Mouse (Mus musculus) neural tube, embryonic 14.5 days (tissue): ENCODE results near the gene Zc3hav1l. TPM values are rescaled to one million over a fixed set of nuclear protein-coding genes. Genes with fewer than 3 reads are reported as not detected.

Source experiments
- ATAC-seq: fragments of 200-750 bp; cut with Nextera tagmentation; 2 replicates; pipeline ENCODE4 v1.8.0; 2017; ENCODE audit warnings: low read depth, mild to moderate bottlenecking, moderate TSS enrichment, moderate library complexity
- H3K27ac ChIP-seq: fragments of 300-500 bp; sonication (generic); 2 replicates; pipeline ENCODE4 v1.5.1; 2014; ENCODE audit warnings: low read depth, mild to moderate bottlenecking, control low read depth, low read length, moderate library complexity, mixed read lengths
- H3K27me3 ChIP-seq: fragments of 300-500 bp; sonication (generic); 2 replicates; pipeline ENCODE4 v1.6.1; 2014; ENCODE audit warnings: low read length; ENCODE audit not compliant: control insufficient read depth, insufficient read depth
- H3K36me3 ChIP-seq: fragments of 300-500 bp; sonication (generic); 2 replicates; pipeline ENCODE4 v1.6.1; 2014; ENCODE audit warnings: low read length, mixed read lengths; ENCODE audit not compliant: control insufficient read depth, insufficient read depth
- H3K4me1 ChIP-seq: fragments of 300-500 bp; sonication (generic); 2 replicates; pipeline ENCODE4 v1.6.1; 2014; ENCODE audit warnings: low read length; ENCODE audit not compliant: control insufficient read depth, insufficient read depth
- H3K4me2 ChIP-seq: fragments of 300-500 bp; sonication (generic); 2 replicates; pipeline ENCODE4 v1.6.1; 2014; ENCODE audit warnings: mild to moderate bottlenecking, low read depth, low read length, control low read depth
- H3K4me3 ChIP-seq: fragments of 300-500 bp; sonication (generic); 2 replicates; pipeline ENCODE4 v1.5.1; 2014; ENCODE audit warnings: low read depth, low read length, control low read depth, mixed read lengths
- H3K9ac ChIP-seq: fragments of 300-500 bp; sonication (generic); replicated peaks from 2 replicates; pipeline ENCODE4 v1.6.1; 2014; ENCODE audit warnings: low read depth, mild to moderate bottlenecking, control low read depth, low read length, mixed read lengths
- H3K9me3 ChIP-seq: fragments of 300-500 bp; sonication (generic); 2 replicates; pipeline ENCODE4 v1.6.1; 2016; ENCODE audit warnings: low read length; ENCODE audit not compliant: control insufficient read depth
- WGBS: fragments of 180-500 bp; shearing (Covaris S2); extraction: QIAGEN DNeasy Blood & Tissue Kit; methylation state at CpG from one replicate; pipeline ENCODE4 v1.1.7; 2014; 5-methylcytosine and 5-hydroxymethylcytosine counted together
- polyA plus RNA-seq: library from polyadenylated mRNA; unstranded; fragments of >200 nt; fragmentation: Nextera tagmentation; extraction: Ambion mirVana; gene quantifications from 2 replicates; pipeline ENCODE4 v1.2.1, GENCODE M21; 2014

Gene Zc3hav1l
- polyA plus RNA-seq, 1 experiment from 2014 or later = 7.6 TPM

DNA sequence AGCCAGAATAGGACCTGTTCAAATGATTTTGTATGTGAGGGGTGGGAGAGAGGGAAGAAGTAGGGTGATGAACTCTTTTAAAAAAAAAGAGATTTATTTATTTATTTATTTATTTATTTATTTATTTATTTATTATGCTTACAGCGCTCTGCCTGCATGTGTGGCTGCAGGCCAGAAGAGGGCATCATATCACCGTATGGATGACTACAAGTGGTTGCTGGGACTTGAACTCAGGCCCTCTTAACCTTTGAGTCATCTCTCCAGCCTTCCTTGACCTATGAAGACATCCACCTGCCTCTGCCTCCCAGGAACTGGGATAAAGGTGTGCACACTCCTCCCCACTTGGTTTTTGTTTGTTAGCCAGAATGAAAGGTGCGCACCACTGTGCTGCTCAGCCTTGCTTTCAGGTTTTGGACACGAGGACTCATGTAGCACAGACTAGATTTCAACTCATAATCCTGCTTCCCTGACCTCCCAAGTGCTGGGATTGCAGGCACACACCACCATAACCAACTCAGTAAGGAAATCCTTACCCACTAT lies 38.2 kb upstream of the Zc3hav1l start:
- Histone ChIP-seq H3K27me3 (no peaks in the 10 kb centered on the region), H3K36me3 (no peaks in the 10 kb centered on the region), H3K4me3 (no peak overlapping the region), H3K4me2 (no peak overlapping the region), H3K9ac (no peak overlapping the region), H3K4me1 (no peaks in the 10 kb centered on the region), H3K9me3 (no peaks in the 10 kb centered on the region), H3K27ac (no peak overlapping the region)
- ATAC-seq = no peak
- 90% methylated on average over 4 of the region's 4 CpGs for WGBS

DNA sequence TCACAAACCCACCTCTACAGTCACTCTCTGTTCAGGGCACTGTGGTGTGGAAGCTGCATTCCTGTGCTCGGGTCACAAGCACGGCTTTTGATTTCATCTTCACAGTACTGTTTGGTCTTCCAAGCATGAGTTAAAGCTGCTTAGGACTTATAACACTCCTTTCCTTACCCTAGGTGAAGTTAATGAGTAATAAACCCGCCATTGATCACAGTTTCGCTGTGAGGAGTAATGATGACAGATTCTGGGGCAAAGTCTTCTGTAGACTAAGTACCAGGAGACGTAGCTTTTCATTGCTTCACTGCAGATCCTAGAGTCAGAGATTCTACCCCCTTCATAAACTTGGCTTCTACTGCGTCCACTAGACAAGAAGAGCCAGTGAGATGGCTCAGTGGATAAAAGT lies 36.2 kb upstream of the Zc3hav1l start:
- 81% methylated on average over 6 of the region's 6 CpGs for WGBS

DNA sequence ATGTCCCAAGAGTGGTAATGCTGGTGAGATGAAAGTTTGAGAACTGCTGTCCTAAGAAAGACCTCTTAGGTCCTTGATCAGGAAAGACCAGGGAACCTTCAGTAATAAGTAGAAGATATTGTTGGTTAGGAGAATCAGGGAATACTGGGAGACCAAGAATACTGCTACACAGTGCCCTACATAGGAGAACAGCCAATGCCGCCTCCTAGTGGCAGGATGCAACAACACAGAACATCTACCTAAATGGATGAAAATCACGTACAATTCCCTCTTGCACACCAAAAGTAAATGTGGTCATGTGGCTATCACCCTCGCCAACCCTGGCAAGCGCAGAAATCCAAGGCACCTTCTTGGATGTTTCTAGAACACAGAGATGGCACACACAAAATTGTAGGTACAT lies 27.5 kb upstream of the Zc3hav1l start:
- Histone ChIP-seq H3K27ac (no peak overlapping the region), H3K4me3 (no peak overlapping the region), H3K36me3 (no peaks in the 10 kb centered on the region), H3K9ac (no peak overlapping the region), H3K4me1 (no peaks in the 10 kb centered on the region), H3K27me3 (no peaks in the 10 kb centered on the region), H3K9me3 (no peaks in the 10 kb centered on the region), H3K4me2 (no peak overlapping the region)
- peak; percentile 84; the same call in 1 of the 2 replicates for ATAC-seq
- 17% methylated on average over 4 of the region's 4 CpGs for WGBS

More for the DNA sequence above, 36.2 kb upstream of the Zc3hav1l start:
- H3K4me3 ChIP-seq = no peak overlapping the region
- H3K27me3 ChIP-seq = no peaks in the 10 kb centered on the region
- no peaks in the 10 kb centered on the region for H3K9me3 ChIP-seq
- no peak overlapping the region for H3K27ac ChIP-seq
- no peak overlapping the region for H3K4me2 ChIP-seq
- no peaks in the 10 kb centered on the region for H3K4me1 ChIP-seq
- H3K9ac ChIP-seq = no peak overlapping the region
- ATAC-seq = no peak
- H3K36me3 ChIP-seq = no peaks in the 10 kb centered on the region

DNA sequence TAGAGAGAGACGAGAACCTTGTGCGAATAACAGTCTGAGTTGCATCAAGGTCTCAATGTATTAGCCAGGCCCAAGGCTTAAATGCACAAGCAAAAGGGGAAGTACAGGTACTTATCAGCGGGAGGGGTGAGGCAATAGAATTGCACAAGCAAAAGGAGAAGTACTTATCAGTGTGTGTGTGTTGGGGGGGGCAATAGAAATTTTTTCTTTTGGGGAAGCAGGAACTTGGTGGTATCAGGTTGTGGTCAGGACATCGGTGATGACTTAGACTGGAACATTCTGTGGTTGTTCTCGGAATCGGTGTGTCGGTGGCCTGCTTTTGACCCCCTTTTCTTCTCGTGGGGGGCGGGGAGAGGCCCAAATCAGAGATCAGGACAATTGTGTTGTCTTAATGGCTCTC lies 21.6 kb upstream of the Zc3hav1l start:
- WGBS = 92% methylated on average over 9 of the region's 9 CpGs

DNA sequence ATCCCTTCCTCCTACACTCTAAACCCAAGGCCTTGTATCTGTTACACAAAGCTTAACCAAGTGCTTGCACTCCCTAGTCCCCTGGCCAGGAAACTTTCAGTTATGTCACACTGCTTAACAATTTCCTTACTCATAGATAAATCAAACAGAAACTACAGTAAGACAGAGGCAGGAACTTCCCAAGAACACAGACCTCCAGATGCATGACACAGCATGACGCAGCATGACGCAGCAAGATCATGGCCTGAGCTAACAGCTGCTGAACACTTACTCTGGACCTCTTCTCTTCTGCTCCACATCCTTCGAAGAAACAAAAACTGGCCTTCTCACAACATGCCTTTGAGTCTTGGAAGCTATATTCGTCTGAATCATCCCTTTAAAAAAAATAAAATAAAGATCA lies 17.0 kb upstream of the Zc3hav1l start:
- no peak overlapping the region for H3K4me3 ChIP-seq
- H3K9ac ChIP-seq = no peak overlapping the region
- H3K36me3 ChIP-seq = no peaks in the 10 kb centered on the region
- no peak for ATAC-seq
- H3K9me3 ChIP-seq = no peaks in the 10 kb centered on the region
- no peaks in the 10 kb centered on the region for H3K4me1 ChIP-seq
- H3K27ac ChIP-seq = no peak overlapping the region
- 94% methylated on average over 4 of the region's 4 CpGs for WGBS
- no peak overlapping the region for H3K4me2 ChIP-seq
- no peaks in the 10 kb centered on the region for H3K27me3 ChIP-seq

More for the DNA sequence above, 21.6 kb upstream of the Zc3hav1l start:
- Histone ChIP-seq H3K4me2 (no peak overlapping the region), H3K9me3 (no peaks in the 10 kb centered on the region), H3K9ac (no peak overlapping the region), H3K27me3 (no peaks in the 10 kb centered on the region), H3K36me3 (no peaks in the 10 kb centered on the region), H3K27ac (no peak overlapping the region), H3K4me3 (no peak overlapping the region), H3K4me1 (no peaks in the 10 kb centered on the region)
- ATAC-seq = no peak

DNA sequence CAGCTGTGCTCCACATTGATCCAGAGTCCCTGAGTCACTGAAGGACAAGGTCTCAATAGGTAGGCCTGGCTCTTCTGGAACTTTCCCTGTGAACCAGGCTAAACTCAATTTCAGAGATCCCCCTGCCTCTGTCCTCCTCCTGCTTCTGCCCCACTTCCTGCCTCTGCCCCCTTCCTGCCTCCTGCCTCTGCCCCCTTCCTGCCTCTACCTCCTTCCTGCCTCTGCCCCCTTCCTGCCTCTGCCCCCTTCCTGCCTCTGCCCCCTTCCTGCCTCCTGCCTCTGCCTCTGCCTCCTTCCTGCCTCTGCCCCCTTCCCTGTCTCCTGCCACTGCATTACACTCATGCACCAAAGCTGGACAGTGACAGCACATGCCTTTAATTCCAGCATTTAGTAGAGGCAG lies 10.7 kb upstream of the Zc3hav1l start:
- Histone ChIP-seq H3K27me3 (no peaks in the 10 kb centered on the region), H3K4me2 (no peak overlapping the region), H3K36me3 (no peaks in the 10 kb centered on the region), H3K9ac (no peak overlapping the region), H3K9me3 (no peaks in the 10 kb centered on the region), H3K4me3 (no peak overlapping the region), H3K4me1 (no peaks in the 10 kb centered on the region), H3K27ac (no peak overlapping the region)
- no peak for ATAC-seq

DNA sequence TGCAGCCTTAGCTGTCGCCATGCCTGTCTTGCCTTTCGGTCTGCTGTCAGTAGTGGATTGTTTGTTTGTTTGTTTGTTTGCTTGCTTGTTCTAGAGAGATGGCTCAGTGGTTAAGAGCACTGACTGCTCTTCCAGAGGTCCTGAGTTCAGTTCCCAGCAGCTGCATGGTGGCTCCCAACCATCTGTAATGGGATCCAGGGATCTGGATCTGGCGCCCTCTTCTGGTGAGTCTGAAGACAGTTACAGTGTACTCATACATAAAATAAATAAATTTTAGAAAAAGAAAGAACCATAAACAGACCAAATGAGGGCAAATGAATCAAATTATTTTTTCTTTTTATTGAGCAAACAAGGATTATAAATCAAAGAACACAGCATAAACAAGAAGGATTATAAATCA lies 5.9 kb upstream of the Zc3hav1l start:
- Histone ChIP-seq H3K27ac (no peak overlapping the region), H3K27me3 (no peaks in the 10 kb centered on the region), H3K4me1 (no peaks in the 10 kb centered on the region), H3K4me3 (no peak overlapping the region), H3K9ac (no peak overlapping the region), H3K36me3 (no peaks in the 10 kb centered on the region), H3K4me2 (no peak overlapping the region), H3K9me3 (no peaks in the 10 kb centered on the region)
- no peak for ATAC-seq
- 80% methylated on average over 3 of the region's 3 CpGs for WGBS

DNA sequence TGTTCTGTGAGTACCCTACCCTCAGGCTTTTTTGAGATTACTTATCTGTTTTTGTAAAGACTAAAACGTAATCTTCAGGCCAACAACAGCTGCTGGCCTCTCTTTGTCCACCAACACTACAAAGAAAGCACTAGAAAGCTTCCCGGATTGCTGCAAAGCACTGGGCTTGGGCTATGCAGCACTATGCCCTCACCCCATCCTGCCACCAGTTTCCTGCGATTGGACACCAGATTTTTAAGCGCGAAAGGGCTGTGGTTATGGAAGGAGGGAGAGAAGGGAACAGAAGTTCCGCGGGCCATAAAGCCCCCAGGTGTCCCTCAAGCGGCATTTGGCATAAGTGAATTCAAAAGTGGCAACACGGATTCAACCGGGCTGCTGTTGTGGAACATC lies 818 bp downstream of the Zc3hav1l start:
- Histone ChIP-seq H3K36me3 (0 out of 2 replicates have a peak, but pooled peaks cover 3% of the 10 kb centered on the region), H3K4me1 (peaks cover 6% of the 10 kb centered on the region; the same call in 1 of the 2 replicates), H3K27me3 (no peaks in the 10 kb centered on the region), H3K9ac (peak overlapping the region; percentile 95), H3K4me3 (peak overlapping the region; percentile 79), H3K27ac (peak overlapping the region; percentile 95), H3K4me2 (peak overlapping the region; percentile 79), H3K9me3 (no peaks in the 10 kb centered on the region)
- WGBS = under 1% methylated on average over 10 of the region's 10 CpGs
- peak; percentile 45 for ATAC-seq

DNA sequence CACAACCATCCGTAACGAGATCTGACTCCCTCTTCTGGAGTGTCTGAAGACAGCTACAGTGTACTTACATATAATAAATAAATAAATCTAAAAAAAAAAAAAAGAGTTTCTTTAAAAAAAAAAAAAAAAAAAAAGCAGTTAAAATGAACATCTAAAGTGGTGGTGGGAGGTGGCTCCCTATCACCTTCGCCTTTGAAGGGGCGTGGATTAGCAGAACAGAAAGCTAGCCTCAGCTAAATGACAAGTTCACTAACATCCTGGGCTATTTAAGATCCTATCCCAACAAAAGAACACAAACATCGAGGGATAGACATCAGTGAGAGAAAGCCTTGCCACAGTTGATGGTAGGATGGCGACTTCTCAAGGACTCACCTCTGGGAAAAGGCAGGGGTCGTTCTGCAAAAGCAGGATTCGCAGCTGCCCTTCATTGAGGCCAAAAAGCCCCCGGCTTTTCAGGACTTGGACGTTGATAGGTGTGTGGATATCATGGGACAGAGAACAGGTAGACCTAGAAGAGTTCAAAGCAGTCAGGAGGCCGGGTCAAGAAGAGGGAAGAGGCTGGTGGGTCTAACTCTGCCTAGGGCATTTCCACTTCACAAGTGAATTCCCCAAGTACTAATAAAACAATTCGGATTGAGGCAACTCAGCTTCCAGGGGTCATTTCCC lies 1.3 kb downstream of the Zc3hav1l start:
- H3K4me2 ChIP-seq = peak overlapping the region; percentile 79
- H3K9ac ChIP-seq = peak overlapping the region; percentile 95; the same call in 1 of the 2 replicates
- H3K4me1 ChIP-seq = peaks cover 6% of the 10 kb centered on the region; the same call in 1 of the 2 replicates
- H3K9me3 ChIP-seq = no peaks in the 10 kb centered on the region
- 42% methylated on average over 12 of the region's 12 CpGs for WGBS
- peak overlapping the region; percentile 95 for H3K27ac ChIP-seq
- H3K4me3 ChIP-seq = peak overlapping the region; percentile 79
- no peaks in the 10 kb centered on the region for H3K27me3 ChIP-seq
- 0 out of 2 replicates have a peak, but pooled peaks cover 3% of the 10 kb centered on the region for H3K36me3 ChIP-seq
- ATAC-seq = no peak
